Mouse (Mus musculus) stomach, embryonic 16.5 days (tissue): ENCODE measurements around the gene Camkv. TPM values are rescaled to one million over a fixed set of nuclear protein-coding genes. Genes with fewer than 3 reads are reported as not detected.

Source experiments
- ATAC-seq: fragments of 200-750 bp; cut with Nextera tagmentation; 2 replicates; pipeline ENCODE4 v1.8.0; 2017; ENCODE audit warnings: moderate number of reproducible peaks, moderate TSS enrichment; ENCODE audit not compliant: insufficient read depth, low FRiP score
- H3K27ac ChIP-seq: fragments of 300-500 bp; sonication (generic); 2 replicates; pipeline ENCODE4 v1.5.1; 2014; ENCODE audit warnings: low read length
- H3K27me3 ChIP-seq: fragments of 300-500 bp; sonication (generic); 2 replicates; pipeline ENCODE4 v1.6.1; 2014; ENCODE audit warnings: low read length, control low read depth, mixed read lengths; ENCODE audit not compliant: control insufficient read depth, insufficient read depth
- H3K36me3 ChIP-seq: fragments of 300-500 bp; sonication (generic); 2 replicates; pipeline ENCODE4 v1.6.1; 2014; ENCODE audit warnings: low read length; ENCODE audit not compliant: control insufficient read depth, insufficient read depth
- H3K4me1 ChIP-seq: fragments of 300-500 bp; sonication (generic); 2 replicates; pipeline ENCODE4 v1.6.1; 2014; ENCODE audit warnings: low read length, control low read depth, mixed read lengths; ENCODE audit not compliant: control insufficient read depth, insufficient read depth
- H3K4me2 ChIP-seq: fragments of 300-500 bp; sonication (generic); 2 replicates; pipeline ENCODE4 v1.6.1; 2014; ENCODE audit warnings: low read depth, low read length, mixed read lengths
- H3K4me3 ChIP-seq: fragments of 300-500 bp; sonication (generic); replicated peaks from 2 replicates; pipeline ENCODE4 v1.5.1; 2014; ENCODE audit warnings: mild to moderate bottlenecking, low read length
- H3K9ac ChIP-seq: fragments of 300-500 bp; sonication (generic); 2 replicates; pipeline ENCODE4 v1.6.1; 2014; ENCODE audit warnings: low read length
- H3K9me3 ChIP-seq: fragments of 300-500 bp; sonication (generic); replicated peaks from 2 replicates; pipeline ENCODE4 v1.6.1; 2016; ENCODE audit warnings: low read length, control low read depth; ENCODE audit not compliant: control insufficient read depth
- WGBS: fragments of 180-500 bp; shearing (Covaris S2); extraction: QIAGEN DNeasy Blood & Tissue Kit; methylation state at CpG from one replicate; pipeline ENCODE4 v1.1.7; 2014; 5-methylcytosine and 5-hydroxymethylcytosine counted together
- polyA plus RNA-seq: library from polyadenylated mRNA; unstranded; fragments of >200 nt; fragmentation: Nextera tagmentation; extraction: Ambion mirVana; gene quantifications from 2 replicates; pipeline ENCODE4 v1.2.1, GENCODE M21; 2015

Gene Camkv
- polyA plus RNA-seq, 1 experiment from 2014 or later: 2.6 TPM

DNA sequence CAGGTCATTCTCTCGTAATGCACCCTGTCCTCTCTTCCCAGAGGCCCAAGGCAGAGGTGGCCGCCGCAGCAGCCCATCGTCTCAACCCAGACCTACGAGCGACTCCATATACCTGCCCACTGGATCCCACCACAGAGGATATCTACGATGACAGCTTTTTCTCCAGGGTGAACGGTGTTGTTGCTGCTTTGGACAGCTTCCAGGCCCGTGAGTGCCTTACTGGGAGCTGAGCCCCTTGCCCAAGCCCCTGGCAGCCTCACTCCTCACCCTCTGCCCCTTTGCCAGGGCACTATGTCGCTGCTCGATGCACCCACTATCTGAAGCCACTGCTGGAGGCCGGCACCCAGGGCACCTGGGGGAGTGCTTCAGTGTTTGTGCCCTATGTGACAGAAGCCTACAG lies 43.3 kb downstream of the Camkv start:
- Histone ChIP-seq H3K9ac (no peak overlapping the region), H3K4me2 (no peak overlapping the region), H3K36me3 (no peaks in the 10 kb centered on the region), H3K4me1 (peaks cover 41% of the 10 kb centered on the region), H3K27ac (no peak overlapping the region), H3K9me3 (no peaks in the 10 kb centered on the region), H3K4me3 (no peak overlapping the region), H3K27me3 (no peaks in the 10 kb centered on the region)
- ATAC-seq: no peak
- 86% methylated on average over 12 of the region's 12 CpGs for WGBS

DNA sequence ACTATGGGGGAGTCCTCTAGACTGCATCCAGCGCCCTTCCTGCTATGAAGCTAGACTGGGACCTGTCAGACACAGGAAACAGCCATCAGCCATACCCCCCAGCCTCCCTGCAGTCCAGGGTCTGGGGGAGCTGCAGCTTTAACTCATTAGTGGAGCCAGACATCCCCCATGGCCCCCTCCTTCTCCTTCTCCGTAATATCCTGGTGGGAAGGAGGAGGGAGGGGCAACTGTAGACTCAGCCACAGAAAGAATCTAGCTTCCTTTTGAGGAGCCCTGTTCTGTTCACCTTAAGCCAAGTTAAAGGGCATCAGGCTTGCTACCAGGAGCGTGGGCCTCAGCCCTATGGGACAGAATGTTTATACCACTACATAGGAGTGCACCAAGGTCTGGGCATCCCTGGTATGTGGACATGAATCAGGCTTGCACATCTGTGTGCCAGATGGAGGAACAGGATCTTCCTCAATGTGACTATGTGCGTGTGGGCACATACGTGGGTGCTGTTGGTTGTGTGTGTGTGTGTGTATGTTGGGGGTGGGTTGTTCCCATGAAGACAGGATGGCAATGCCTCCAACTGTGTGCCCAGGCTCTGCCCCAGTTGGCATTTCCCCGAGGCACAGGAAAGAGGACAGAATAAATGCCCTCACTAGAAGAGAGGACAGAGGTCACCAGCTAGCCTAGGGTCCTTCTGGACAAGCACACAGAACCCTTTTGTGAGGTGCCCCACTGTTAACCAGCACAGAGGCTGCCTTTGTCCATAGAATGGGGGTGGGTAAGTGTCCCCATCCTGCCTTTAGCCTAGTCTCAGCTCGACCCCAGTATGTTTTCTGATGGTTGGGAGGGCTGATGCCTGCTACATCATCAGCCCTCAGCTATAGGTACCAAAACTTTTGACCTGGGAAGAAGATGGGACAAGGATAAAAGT lies 46.5 kb downstream of the Camkv start:
- Histone ChIP-seq H3K4me3 (peak overlapping the region; percentile 65), H3K27ac (peak overlapping the region; percentile 100), H3K4me2 (peak overlapping the region; percentile 81), H3K9me3 (no peaks in the 10 kb centered on the region), H3K36me3 (no peaks in the 10 kb centered on the region), H3K4me1 (peaks cover 43% of the 10 kb centered on the region), H3K9ac (peak overlapping the region; percentile 81), H3K27me3 (no peaks in the 10 kb centered on the region)
- WGBS: 26% methylated on average over 7 of the region's 7 CpGs
- ATAC-seq: peak; percentile 22; the same call in 1 of the 2 replicates

DNA sequence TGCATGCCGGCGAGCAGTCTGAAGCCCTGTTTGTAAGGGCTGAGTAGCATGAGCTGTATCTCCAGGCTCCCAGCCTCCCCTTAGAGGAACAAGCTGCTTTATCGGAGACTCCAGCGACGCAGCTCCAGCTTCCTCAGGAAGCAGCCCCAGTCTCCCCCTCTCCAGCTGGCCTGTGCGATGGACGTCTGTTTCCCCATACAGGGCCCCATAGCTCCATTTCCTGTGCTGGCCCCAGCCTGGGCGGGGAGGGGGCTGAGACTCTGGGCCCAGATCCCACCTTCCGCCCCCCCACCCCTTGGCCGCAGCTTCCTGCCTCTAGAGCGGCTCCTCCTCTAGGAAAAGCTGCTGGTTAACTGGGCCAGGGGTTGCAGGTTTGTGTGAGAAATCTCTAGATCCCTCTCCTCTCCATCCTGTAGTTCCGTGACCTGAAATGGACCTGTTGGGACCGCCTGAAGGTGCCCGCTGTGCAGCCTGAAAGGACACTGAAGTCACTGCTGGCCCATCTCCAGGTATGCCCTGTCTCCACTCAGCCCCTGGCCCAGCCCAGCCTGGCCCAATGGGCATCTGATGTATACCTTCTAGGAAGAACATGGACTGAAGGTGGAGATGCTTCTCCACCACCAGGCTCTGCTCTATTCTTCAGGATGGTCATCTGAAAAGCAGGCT lies 47.3 kb downstream of the Camkv start, which contains the start of gene Gm20661:
TSS of gene Gm20661 (plus strand) at position 378 of the 666 bp plus-strand sequence.
- Histone ChIP-seq H3K9me3 (no peaks in the 10 kb centered on the region), H3K4me3 (peak within 1 kb of the TSS; percentile 65), H3K27me3 (no peaks in the 10 kb centered on the region), H3K27ac (peak within 1 kb of the TSS; percentile 100), H3K9ac (peak within 1 kb of the TSS; percentile 81), H3K4me1 (peaks cover 45% of the 10 kb centered on the region), H3K4me2 (peak within 1 kb of the TSS; percentile 81), H3K36me3 (no peaks in the 10 kb centered on the region)
- peak; percentile 78 for ATAC-seq
- WGBS: 20% methylated on average over 14 of the region's 14 CpGs

DNA sequence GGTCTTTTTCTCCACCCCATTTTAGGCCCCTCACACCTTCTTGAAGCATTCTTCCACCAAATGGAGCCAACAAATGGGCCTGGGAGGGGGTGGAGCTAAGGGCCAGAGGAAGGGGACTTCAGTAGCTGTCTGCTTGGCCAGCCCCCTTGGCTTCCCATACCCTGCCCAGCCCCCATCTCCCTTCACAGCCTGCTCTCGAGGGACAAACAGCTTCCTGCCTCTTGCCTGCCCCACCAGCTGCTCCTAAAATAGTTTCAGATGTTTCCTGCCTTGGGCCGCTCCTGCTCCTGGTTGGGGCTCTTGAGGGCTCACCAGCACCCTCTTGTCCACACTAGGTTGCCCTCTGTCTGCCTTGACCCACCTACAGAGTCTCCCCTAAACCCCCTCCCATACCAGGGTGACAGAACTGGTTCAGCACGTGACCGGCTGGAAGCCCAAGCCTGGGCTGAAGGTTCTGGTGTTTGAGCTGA lies 48.0 kb downstream of the Camkv start:
- H3K27ac ChIP-seq: peak overlapping the region; percentile 100
- H3K4me2 ChIP-seq: peak overlapping the region; percentile 81
- no peaks in the 10 kb centered on the region for H3K9me3 ChIP-seq
- peak overlapping the region; percentile 65 for H3K4me3 ChIP-seq
- WGBS: 13% methylated on average over 4 of the region's 4 CpGs
- H3K27me3 ChIP-seq: no peaks in the 10 kb centered on the region
- no peaks in the 10 kb centered on the region for H3K36me3 ChIP-seq
- H3K4me1 ChIP-seq: peaks cover 45% of the 10 kb centered on the region
- peak; percentile 72 for ATAC-seq
- H3K9ac ChIP-seq: peak overlapping the region; percentile 81

DNA sequence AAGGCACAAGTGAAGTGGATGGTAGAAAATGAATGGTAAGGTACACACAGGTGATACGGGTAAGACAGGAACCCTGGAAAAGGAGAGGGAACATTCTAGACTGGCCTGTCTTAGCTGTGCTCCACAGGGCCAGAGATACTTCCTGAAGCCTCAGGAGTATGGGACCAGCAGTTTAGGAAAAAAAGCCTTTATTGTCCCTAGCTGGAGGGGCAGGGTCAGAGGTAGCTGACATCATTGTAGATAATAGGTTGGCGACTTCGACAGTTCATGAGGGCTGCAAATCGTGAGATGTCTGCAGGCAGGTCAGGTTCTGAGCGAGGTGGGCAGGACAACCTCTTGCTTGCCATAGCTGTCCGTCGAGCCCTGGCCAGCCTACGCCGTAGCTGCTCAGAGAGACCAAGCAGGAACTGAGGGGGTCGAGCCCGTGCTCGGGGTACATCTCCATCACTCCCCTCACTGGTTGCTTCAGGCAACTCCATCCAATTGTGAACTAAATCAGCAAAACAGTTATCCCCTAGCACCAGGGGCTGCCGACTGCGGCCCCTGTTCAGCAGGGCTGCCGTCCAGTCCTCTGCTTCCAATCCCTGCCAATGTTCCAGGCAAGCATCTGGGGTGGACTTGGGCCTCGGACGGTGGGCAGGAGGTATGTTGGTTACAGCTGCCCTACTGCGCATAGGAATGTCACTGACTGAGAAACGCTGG lies 48.7 kb downstream of the Camkv start:
- Histone ChIP-seq H3K27ac (peak overlapping the region; percentile 100), H3K4me2 (peak overlapping the region; percentile 81), H3K4me1 (peaks cover 45% of the 10 kb centered on the region), H3K9ac (peak overlapping the region; percentile 81), H3K4me3 (peak overlapping the region; percentile 65), H3K36me3 (no peaks in the 10 kb centered on the region), H3K9me3 (no peaks in the 10 kb centered on the region), H3K27me3 (no peaks in the 10 kb centered on the region)
- ATAC-seq: no peak
- 48% methylated on average over 19 of the region's 19 CpGs for WGBS

DNA sequence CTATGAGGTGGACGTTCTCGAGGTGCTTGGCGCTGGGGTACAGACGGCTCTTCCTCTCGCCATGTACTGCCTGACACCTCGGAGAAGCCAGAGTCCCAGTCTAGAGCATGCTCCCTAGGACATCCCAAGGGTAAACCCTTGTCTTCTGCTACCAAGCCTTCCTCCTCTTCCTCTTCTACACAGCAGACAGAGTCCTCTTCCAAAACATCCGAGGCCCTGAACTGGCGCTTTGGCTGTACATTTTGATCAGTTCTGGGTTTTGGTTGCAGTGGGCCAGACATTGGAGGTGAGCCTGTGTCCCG lies 49.2 kb downstream of the Camkv start:
- no peak for ATAC-seq
- H3K27ac ChIP-seq: peak overlapping the region; percentile 100
- H3K36me3 ChIP-seq: no peaks in the 10 kb centered on the region
- 37% methylated on average over 9 of the region's 9 CpGs for WGBS
- H3K9me3 ChIP-seq: no peaks in the 10 kb centered on the region
- peak overlapping the region; percentile 81 for H3K9ac ChIP-seq
- peak overlapping the region; percentile 81 for H3K4me2 ChIP-seq
- peaks cover 45% of the 10 kb centered on the region for H3K4me1 ChIP-seq
- H3K4me3 ChIP-seq: peak overlapping the region; percentile 65
- H3K27me3 ChIP-seq: no peaks in the 10 kb centered on the region

DNA sequence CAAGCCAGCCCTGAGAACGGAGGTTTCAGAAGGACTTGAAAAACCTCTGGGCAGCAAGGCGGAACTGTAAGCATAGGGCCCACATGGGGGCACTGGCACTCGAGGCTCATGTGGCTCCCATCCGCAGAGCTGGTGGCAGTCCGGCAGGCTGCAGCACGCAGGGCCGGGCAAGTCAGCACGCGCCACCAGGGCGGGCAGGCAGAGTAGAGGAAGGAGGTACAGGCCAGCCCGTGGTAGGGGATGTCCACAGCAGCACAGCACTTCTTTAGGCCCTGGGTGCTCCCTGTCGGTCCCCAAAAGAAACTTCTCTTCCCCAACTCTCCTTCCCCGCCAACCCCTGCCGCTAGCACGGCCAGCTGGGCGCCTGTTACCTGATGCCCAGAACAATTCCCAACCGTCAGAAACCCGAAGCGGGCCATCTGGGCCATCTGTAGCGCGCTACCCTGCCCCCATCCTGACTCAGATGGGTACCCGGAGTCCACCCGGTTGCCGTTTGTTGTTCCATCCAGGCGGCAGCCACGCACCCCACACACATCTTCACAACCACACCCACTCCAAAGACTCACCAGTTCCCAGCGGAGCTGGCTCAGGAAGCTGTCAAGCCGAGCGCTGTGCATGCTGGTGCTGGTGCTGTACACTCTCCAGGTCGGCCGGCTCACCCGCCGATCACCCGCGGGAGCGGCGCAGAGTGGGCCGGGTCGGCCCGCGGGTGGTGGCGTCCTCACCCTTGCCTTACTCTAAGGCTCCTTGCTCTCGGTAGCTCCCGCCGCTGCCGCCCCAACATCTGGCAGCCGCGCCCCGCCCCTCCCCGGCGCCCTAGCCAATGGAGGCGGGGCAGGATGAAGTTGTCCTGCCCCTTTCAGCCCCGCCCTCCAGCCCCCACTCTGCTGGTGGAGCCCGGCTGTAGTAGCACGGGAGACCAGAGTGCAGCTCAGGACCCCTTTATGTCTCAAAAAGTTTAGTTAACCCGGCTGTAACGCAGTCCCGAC lies 50.0 kb downstream of the Camkv start, which contains the start of gene Inka1:
TSS of gene Inka1 (minus strand) at position 749 of the 989 bp plus-strand sequence.
- WGBS: under 1% methylated on average over 58 of the region's 58 CpGs
- H3K9me3 ChIP-seq: no peaks in the 10 kb centered on the region
- peaks cover 45% of the 10 kb centered on the region for H3K4me1 ChIP-seq
- no peaks in the 10 kb centered on the region for H3K36me3 ChIP-seq
- H3K9ac ChIP-seq: peak within 1 kb of the TSS; percentile 81
- peak within 1 kb of the TSS; percentile 81 for H3K4me2 ChIP-seq
- H3K27me3 ChIP-seq: no peaks in the 10 kb centered on the region
- H3K4me3 ChIP-seq: peak within 1 kb of the TSS; percentile 65
- peak within 1 kb of the TSS; percentile 100 for H3K27ac ChIP-seq
- peak; percentile 70 for ATAC-seq

DNA sequence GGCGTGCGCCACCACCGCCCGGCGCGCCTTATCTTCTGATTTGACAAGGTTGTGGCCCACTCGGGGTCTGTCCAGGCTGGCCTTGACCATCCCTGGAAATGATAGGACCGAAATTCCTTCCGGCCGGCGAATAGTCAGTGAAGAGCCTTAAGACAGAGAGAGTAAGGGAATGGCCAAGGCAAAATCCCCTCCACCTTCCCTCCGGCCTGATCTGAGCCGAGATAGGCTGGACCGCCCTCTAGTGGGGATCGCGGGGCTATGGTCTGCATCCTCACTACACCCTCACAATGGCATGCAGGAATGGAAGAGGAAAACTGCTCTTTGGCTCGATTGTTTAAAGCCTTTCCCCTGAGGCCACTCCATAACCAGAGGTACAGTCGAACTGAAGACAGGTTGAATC lies 50.9 kb downstream of the Camkv start:
- H3K4me2 ChIP-seq: peak overlapping the region; percentile 81
- H3K4me1 ChIP-seq: peaks cover 36% of the 10 kb centered on the region
- H3K27me3 ChIP-seq: no peaks in the 10 kb centered on the region
- peak overlapping the region; percentile 81; the same call in 1 of the 2 replicates for H3K9ac ChIP-seq
- no peaks in the 10 kb centered on the region for H3K9me3 ChIP-seq
- H3K27ac ChIP-seq: peak overlapping the region; percentile 100
- H3K36me3 ChIP-seq: no peaks in the 10 kb centered on the region
- 2% methylated on average over 18 of the region's 18 CpGs for WGBS
- peak; percentile 22 for ATAC-seq
- peak overlapping the region; percentile 65 for H3K4me3 ChIP-seq
